Mouse (Mus musculus) skeletal muscle tissue, adult 2 months (tissue): ENCODE data around the gene Nxpe4.
"Not testable (repeated sequence)": the region's sequence is repeated elsewhere in the genome, so short reads cannot be mapped to it uniquely, and the experiment has no call there.

Source experiments
- DNase-seq: peaks from one replicate; pipeline ENCODE4 v3.0.0-alpha.2; 2012; ENCODE audit warnings: low read depth, low spot score

Gene Nxpe4

GRCm38 (mm10) chr9:48240431-48240830 is 78.6 kb downstream of the Nxpe4 start:
- DNase-seq: no peak

GRCm38 (mm10) chr9:48241791-48242190 is 80.0 kb downstream of the Nxpe4 start:
- no peak for DNase-seq

GRCm38 (mm10) chr9:48242756-48243155 is 80.9 kb downstream of the Nxpe4 start:
- DNase-seq: no peak

GRCm38 (mm10) chr9:48244175-48244574 is 82.4 kb downstream of the Nxpe4 start:
- DNase-seq: no peak

- no peak for DNase-seq
Observed at GRCm38 (mm10) chr9:48245525-48245924, 83.7 kb downstream of the Nxpe4 start.

GRCm38 (mm10) chr9:48247276-48247675 is 85.5 kb downstream of the Nxpe4 start:
- no peak for DNase-seq

GRCm38 (mm10) chr9:48252236-48252635 is 90.4 kb downstream of the Nxpe4 start:
- no peak for DNase-seq

- no peak for DNase-seq
Observed at GRCm38 (mm10) chr9:48257001-48257400, 95.2 kb downstream of the Nxpe4 start.

- DNase-seq: no peak
Observed at GRCm38 (mm10) chr9:48257741-48258423, 96.1 kb downstream of the Nxpe4 start.

- no peak for DNase-seq
Observed at GRCm38 (mm10) chr9:48264616-48265015, 102.8 kb downstream of the Nxpe4 start.

GRCm38 (mm10) chr9:48265491-48265890 is 103.7 kb downstream of the Nxpe4 start:
- DNase-seq: no peak

- peak; percentile 33 for DNase-seq
Observed at GRCm38 (mm10) chr9:48266286-48267027, 104.6 kb downstream of the Nxpe4 start.

GRCm38 (mm10) chr9:48267028-48267441 is 105.2 kb downstream of the Nxpe4 start:
- DNase-seq: peak; percentile 47

GRCm38 (mm10) chr9:48267960-48268359 is 106.1 kb downstream of the Nxpe4 start:
- DNase-seq: no peak

- no peak for DNase-seq
Observed at GRCm38 (mm10) chr9:48276831-48277230, 115.0 kb downstream of the Nxpe4 start.

GRCm38 (mm10) chr9:48284221-48284620 is 122.4 kb downstream of the Nxpe4 start:
- DNase-seq: no peak

GRCm38 (mm10) chr9:48290281-48290680 is 128.5 kb downstream of the Nxpe4 start:
- DNase-seq: no peak

GRCm38 (mm10) chr9:48294754-48295153 is 132.9 kb downstream of the Nxpe4 start:
- no peak for DNase-seq

GRCm38 (mm10) chr9:48298983-48299382 is 137.2 kb downstream of the Nxpe4 start:
- DNase-seq: no peak

GRCm38 (mm10) chr9:48303564-48303963 is 141.7 kb downstream of the Nxpe4 start:
- DNase-seq: not testable (repeated sequence)

- DNase-seq: no peak
Observed at GRCm38 (mm10) chr9:48311241-48311640, 149.4 kb downstream of the Nxpe4 start.

- DNase-seq: no peak
Observed at GRCm38 (mm10) chr9:48314194-48314593, 152.4 kb downstream of the Nxpe4 start.

GRCm38 (mm10) chr9:48315825-48316224 is 154.0 kb downstream of the Nxpe4 start:
- no peak for DNase-seq
